Comparison of ENCODE assay signal across 33 mouse cellular contexts in genomic region chr9:55039983-55040382, GRCm38 (mm10). TPM values are rescaled to one million over a fixed set of nuclear protein-coding genes. Genes with fewer than 3 reads are reported as not detected.
DNase-seq lines count a peak whose midpoint lies in the region; ATAC-seq lines count a peak whose summit lies in the region.
"Had no signal": no experiment of that assay in that cellular context is flagged by ENCODE, and none has a peak within 500 bp of the region (broad histone marks: within the 10 kb centered on the region; RNA-seq: fewer than 3 reads in every experiment).

No protein-coding gene starts in this region.

- H3K4me2 ChIP-seq in hindbrain, embryonic 14.5 days (replicated peaks) = no peak overlapping the region
- H3K4me2 ChIP-seq: embryonic facial prominence, embryonic 15.5 days; heart, embryonic 11.5 days had no signal

- no peaks in the 10 kb centered on the region for H3K4me1 ChIP-seq in hindbrain, embryonic 14.5 days (replicated peaks; ENCODE audit: control insufficient read depth, insufficient read depth, low read length)
- peaks cover 13% of the 10 kb centered on the region for H3K4me1 ChIP-seq in hindbrain, embryonic 10.5 days (replicated peaks)
- H3K4me1 ChIP-seq: embryonic facial prominence, embryonic 15.5 days had no signal

- no peak overlapping the region for H3K9ac ChIP-seq in hindbrain, embryonic 14.5 days
- H3K9ac ChIP-seq: embryonic facial prominence, embryonic 15.5 days; liver, embryonic 14.5 days had no signal

- no peaks in the 10 kb centered on the region for H3K36me3 ChIP-seq in hindbrain, embryonic 14.5 days (replicated peaks; ENCODE audit: control insufficient read depth, insufficient read depth)
- H3K36me3 ChIP-seq in hindbrain, embryonic 10.5 days = peaks cover 7% of the 10 kb centered on the region
- H3K36me3 ChIP-seq: embryonic facial prominence, embryonic 10.5 days; embryonic facial prominence, embryonic 15.5 days; G1E had no signal

- H3K9me3 ChIP-seq in hindbrain, embryonic 14.5 days (ENCODE audit: control insufficient read depth, low read length) = no peaks in the 10 kb centered on the region
- H3K9me3 ChIP-seq in hindbrain, embryonic 10.5 days = no peaks in the 10 kb centered on the region
- H3K9me3 ChIP-seq: embryonic facial prominence, embryonic 10.5 days; embryonic facial prominence, embryonic 15.5 days; G1E had no signal

- H3K27ac ChIP-seq in hindbrain, embryonic 14.5 days = no peak overlapping the region
- H3K27ac ChIP-seq in hindbrain, embryonic 10.5 days = no peak overlapping the region
- H3K27ac ChIP-seq: embryonic facial prominence, embryonic 10.5 days; embryonic facial prominence, embryonic 15.5 days; liver, embryonic 14.5 days; macrophage; stomach, postnatal 0 days had no signal

- no peaks in the 10 kb centered on the region for H3K27me3 ChIP-seq in hindbrain, embryonic 14.5 days (ENCODE audit: control insufficient read depth, insufficient read depth, low read length)
- no peaks in the 10 kb centered on the region for H3K27me3 ChIP-seq in hindbrain, embryonic 10.5 days (ENCODE audit: insufficient read depth, poor library complexity, severe bottlenecking)
- H3K27me3 ChIP-seq: embryonic facial prominence, embryonic 15.5 days had no signal

- DNase-seq in cerebellum, postnatal 14 days = peak; percentile 76 to 81
- DNase-seq in cerebellum, adult 9-10 months = no peak
- DNase-seq in hindbrain, embryonic 14.5 days (ENCODE audit: low spot score) = peak; percentile 46
- no peak for DNase-seq in hindbrain, embryonic 10.5 days (ENCODE audit: low spot score)
- peak; percentile 14 to 60 for DNase-seq in layer of hippocampus, postnatal 14 days (ENCODE audit: low spot score in 2 of 2)
- DNase-seq in layer of hippocampus, adult 9-10 months (ENCODE audit: low spot score) = no peak
- peak; percentile 63 to 73 for DNase-seq in right cerebral cortex, postnatal 10 days (ENCODE audit: low spot score in 2 of 2)
- no peak for DNase-seq in right cerebral cortex, adult 2 months (ENCODE audit: low spot score in 2 of 2)
- DNase-seq: adrenal gland, adult 8-10 months; cerebellum, adult 11 months; cerebellum, postnatal 25 days; gastrocnemius, postnatal 25 days; heart, adult 18-20 months; heart, postnatal 36 days; layer of hippocampus, postnatal 36 days; liver; lung, adult 2 months; lung, postnatal 10 days; thymus, adult 18-20 months; thymus, postnatal 36 days had no signal

- WGBS in hindbrain, embryonic 14.5 days = 57% methylated on average over 5 of the region's 5 CpGs
- WGBS in hindbrain, embryonic 10.5 days = 69% methylated on average over 5 of the region's 5 CpGs

- no peak overlapping the region for H3K4me3 ChIP-seq in hindbrain, embryonic 14.5 days (replicated peaks; ENCODE audit: low read length)
- no peak overlapping the region for H3K4me3 ChIP-seq in hindbrain, embryonic 10.5 days
- H3K4me3 ChIP-seq: embryonic facial prominence, embryonic 10.5 days; embryonic facial prominence, embryonic 15.5 days had no signal

- ATAC-seq in hindbrain, embryonic 14.5 days (ENCODE audit: low FRiP score) = peak; percentile 34; the same call in 1 of the 2 replicates
- ATAC-seq: inflammation-experienced regulatory T-cells, adult 6 months had no signal

RNA-seq across cellular contexts. Expression of gene Chrnb4, which starts 8.6 kb away (rescaled TPM):
- polyA plus RNA-seq in hindbrain, embryonic 14.5 days (2014; fragmentation: Nextera tagmentation; extraction: Ambion mirVana) = 1.4 and 1.5 TPM in 2 replicates
- 3.2 and 4.4 TPM in 2 replicates for polyA plus RNA-seq in hindbrain, embryonic 10.5 days (2016; fragmentation: Nextera tagmentation; extraction: Ambion mirVana)
- total RNA-seq in layer of hippocampus, postnatal 14 days (2021) = under 1 TPM in 1 of 2 experiments, not detected in 1; 0.28 TPM
- total RNA-seq: megakaryocyte-erythroid progenitor cell, adult 5-6 weeks; monocyte, adult 5-6 weeks had no signal
- polyA plus RNA-seq: G1E; inflammation-experienced regulatory T-cells, adult 6 months; liver, embryonic 14.5 days; macrophage had no signal

RNA-seq across cellular contexts. Expression of gene Chrna3, which starts 13.6 kb away (rescaled TPM):
- polyA plus RNA-seq in hindbrain, embryonic 14.5 days (2014; fragmentation: Nextera tagmentation; extraction: Ambion mirVana) = 21.2 and 23.4 TPM in 2 replicates
- polyA plus RNA-seq in hindbrain, embryonic 10.5 days (2016; fragmentation: Nextera tagmentation; extraction: Ambion mirVana) = 13.7 and 17.3 TPM in 2 replicates
- 1 to 10 TPM in 1 of 2 experiments, under 1 TPM in 1; 0.71 to 1.2 TPM for total RNA-seq in layer of hippocampus, postnatal 14 days (2021)
- total RNA-seq: gastrocnemius, adult 18-20 months; gastrocnemius, postnatal 25 days; heart, adult 18-20 months; heart, postnatal 36 days; megakaryocyte-erythroid progenitor cell, adult 5-6 weeks; monocyte, adult 5-6 weeks had no signal
- polyA plus RNA-seq: G1E; liver, embryonic 14.5 days; macrophage; spleen, adult 2 months had no signal

RNA-seq across cellular contexts. Expression of gene Chrna5, which starts 59.3 kb away (rescaled TPM):
- 4.2 and 6.0 TPM in 2 replicates for polyA plus RNA-seq in hindbrain, embryonic 14.5 days (2014; fragmentation: Nextera tagmentation; extraction: Ambion mirVana)
- 2.3 and 3.4 TPM in 2 replicates for polyA plus RNA-seq in hindbrain, embryonic 10.5 days (2016; fragmentation: Nextera tagmentation; extraction: Ambion mirVana)
- total RNA-seq in layer of hippocampus, postnatal 14 days (2021) = 10 to 100 TPM in 1 of 2 experiments, 1 to 10 TPM in 1; 8.6 to 10.6 TPM
- total RNA-seq: gastrocnemius, adult 18-20 months; gastrocnemius, postnatal 25 days; heart, adult 18-20 months; megakaryocyte-erythroid progenitor cell, adult 5-6 weeks; monocyte, adult 5-6 weeks had no signal
- polyA plus RNA-seq: heart, embryonic 11.5 days; heart, embryonic 16.5 days; inflammation-experienced regulatory T-cells, adult 6 months; lung, adult 2 months; macrophage; spleen, adult 2 months had no signal

Comparison
In these comparisons a context has a peak if more than half of its experiments do, and no peak if none do; other contexts are left out.
1. DNase-seq: peak in cerebellum, postnatal 14 days (2 of 2), hindbrain, embryonic 14.5 days (single experiment), layer of hippocampus, postnatal 14 days (2 of 2) and right cerebral cortex, postnatal 10 days (2 of 2); none in cerebellum, adult 9-10 months (single experiment), hindbrain, embryonic 10.5 days (single experiment), layer of hippocampus, adult 9-10 months (single experiment) and right cerebral cortex, adult 2 months (0 of 2).